Mouse (Mus musculus) gonadal fat pad, adult 2 months (tissue): ENCODE results near the gene Sec11a. TPM values are rescaled to one million over a fixed set of nuclear protein-coding genes. Genes with fewer than 3 reads are reported as not detected.
"Not testable (repeated sequence)": the region's sequence is repeated elsewhere in the genome, so short reads cannot be mapped to it uniquely, and the experiment has no call there.

Experiments
- DNase-seq: peaks from one replicate; pipeline ENCODE4 v3.0.0-alpha.2; 2012; ENCODE audit warnings: low read depth
- polyA plus RNA-seq: library from polyadenylated mRNA; depleted of rRNA; stranded (reverse); fragments of >200 nt; gene quantifications from 2 replicates; pipeline ENCODE4 v1.2.3, GENCODE M21; 2012

Sec11a gene
- polyA plus RNA-seq, 1 experiment = 73.8 TPM

DNA sequence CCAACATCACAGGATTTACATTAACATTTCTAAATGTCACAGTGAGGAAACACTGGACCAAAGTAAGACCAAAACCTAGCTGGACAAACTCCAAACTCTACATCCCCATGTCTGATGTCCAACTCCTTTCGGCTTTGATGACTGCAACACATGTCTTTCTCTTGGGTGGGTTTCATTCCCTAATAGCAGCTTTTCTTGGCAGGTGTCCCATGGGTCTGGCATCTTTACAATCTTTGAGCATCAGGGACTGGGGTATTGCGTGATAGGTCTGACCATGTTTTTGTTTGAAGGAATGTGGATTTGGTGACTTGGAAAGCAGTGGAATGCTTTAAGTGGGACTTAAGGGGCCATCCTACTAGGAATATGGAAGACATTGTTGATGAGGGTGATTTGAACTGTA lies 9.3 kb upstream of the Sec11a start:
- no peak for DNase-seq

DNA sequence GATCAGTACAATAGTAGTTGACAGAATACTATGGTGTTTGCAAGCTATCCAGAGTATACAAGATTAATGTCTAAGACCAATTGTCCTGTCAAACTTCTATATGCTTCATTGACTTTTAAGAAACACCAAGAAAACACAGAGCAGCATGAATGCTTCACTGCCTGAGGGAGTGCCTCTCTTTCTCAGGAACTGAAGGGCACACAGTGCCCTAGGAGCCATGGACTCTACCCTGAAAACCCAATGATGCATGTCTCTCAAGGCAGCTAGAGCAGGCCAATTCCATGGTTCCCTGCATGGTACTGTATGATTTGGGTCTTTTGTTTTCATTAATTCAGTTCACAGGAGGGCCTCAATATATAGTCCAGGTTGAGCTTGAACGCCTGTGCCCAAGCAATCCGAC lies 6.7 kb upstream of the Sec11a start:
- no peak for DNase-seq

DNA sequence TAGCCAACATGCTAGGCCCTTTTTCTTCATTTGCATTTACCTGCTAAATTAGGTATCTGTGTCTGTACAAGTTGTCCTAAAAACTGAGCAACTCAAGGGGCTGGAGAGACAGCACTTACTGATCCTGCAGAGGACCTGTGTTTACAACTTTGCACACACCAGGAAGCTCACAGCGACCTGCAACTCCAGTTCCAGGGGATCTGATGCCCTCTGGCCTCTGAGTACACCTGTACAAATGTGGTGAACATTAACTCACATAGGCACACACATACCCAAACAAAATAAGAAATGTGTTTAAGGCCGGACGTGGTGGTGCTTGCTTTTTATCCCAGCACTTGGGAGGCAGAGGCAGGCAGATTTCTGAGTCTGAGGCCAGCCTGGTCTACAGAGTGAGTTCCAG lies 4.6 kb upstream of the Sec11a start:
- DNase-seq = no peak

DNA sequence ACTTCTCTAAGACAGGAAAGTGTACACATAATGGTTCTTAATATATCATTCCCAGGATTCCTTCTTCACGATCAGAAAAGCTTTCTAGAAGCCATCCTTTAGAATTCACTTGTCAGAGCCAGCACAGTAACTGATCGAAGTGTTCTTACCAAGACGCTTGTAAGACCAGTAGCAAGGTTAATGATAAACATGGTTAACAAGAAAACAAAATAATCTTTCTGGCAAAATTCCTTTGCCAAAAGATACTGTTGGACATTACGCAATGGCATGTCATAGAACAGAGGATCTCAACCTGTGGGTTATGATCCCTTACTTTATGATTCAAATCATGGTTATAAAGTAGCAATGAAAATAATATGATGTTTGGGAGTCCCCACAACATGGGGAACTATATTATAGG lies 3.9 kb upstream of the Sec11a start:
- DNase-seq = no peak

DNA sequence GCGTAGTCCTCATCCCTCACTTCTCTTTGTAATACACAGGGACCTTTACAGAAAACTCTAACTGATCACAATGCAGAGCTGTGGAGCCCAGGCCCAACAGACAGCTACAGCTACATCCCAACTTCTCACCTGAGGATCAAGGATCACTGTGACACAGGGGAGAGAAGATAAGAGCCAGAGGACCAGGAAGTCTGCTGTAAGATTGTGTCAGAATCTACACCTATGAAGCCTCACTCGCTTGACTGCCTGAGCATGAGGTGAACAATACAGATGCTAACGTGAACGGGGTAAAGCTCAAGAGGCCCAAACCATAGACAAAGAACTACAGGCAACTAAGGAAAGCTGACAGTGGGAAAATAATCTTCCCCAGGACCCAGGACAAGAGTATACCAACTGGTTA lies 7.8 kb downstream of the Sec11a start:
- DNase-seq = no peak

DNA sequence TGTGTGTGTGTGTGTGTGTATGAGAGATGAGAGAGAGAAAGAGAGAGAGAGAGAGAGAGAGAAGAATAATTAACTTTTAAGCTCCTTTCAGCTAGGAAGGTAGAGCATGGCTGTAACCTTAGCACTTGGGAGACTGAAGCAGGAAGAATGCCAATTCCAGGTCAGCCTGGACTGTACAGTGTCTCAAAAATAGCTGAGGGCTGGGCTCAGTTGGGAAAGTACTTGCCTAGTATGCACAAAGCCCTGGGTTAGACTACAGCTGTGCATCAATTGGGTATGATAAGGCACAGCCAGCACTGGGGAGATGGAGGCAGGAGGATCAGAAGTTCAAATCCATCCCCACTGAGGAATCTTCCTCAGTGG lies 10.3 kb downstream of the Sec11a start:
- DNase-seq = not testable (repeated sequence)

DNA sequence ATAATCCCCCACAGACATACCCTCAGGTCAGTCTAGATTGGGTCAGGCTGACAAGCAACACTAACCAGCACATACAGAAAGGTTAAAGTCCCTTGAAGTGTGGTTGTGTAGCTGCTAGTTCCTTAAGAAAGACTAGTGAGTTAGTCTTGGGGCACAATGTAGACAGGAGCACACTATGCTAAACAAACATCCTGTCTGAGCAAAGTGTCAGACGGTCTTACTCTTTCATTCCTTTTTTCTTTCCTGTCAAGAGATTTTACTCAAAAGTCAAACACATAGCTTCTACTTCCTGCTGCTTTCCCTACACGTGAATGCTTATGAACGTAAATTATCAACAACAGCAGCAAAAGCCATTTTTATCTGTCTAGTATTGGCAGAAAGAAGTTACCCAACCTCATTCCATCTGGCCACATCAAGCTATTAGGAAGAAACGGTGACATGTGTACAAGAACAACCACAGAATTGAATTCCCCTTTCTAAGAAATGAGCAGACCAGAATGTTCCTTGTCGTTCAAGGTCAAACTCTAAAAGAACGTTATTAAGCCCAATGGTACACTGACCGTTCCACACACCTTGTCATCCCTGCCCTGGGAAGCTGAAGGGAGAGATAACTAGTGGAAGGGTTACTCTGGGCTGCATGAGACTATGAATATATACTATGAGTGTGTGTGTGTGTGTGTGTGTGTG lies 10.8 kb downstream of the Sec11a start:
- not testable (repeated sequence) for DNase-seq

DNA sequence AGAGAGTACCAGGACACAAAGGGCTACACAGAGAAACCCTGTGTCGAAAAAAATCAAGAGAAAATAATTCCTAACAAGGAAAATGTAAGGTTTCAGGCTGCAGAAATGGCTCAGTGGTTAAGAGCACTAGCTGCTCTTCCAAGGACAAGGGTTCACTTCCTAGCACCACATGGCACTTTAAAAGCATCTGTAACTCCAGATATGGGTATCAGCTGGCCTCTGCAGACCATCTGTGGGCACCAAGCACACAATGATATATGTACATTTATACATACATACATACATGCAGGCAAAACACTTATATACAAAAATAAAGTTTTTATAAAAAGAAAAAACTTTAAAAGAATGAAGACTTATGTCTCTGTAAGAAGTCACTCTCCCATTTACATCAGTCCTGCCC lies 11.7 kb downstream of the Sec11a start:
- no peak for DNase-seq

DNA sequence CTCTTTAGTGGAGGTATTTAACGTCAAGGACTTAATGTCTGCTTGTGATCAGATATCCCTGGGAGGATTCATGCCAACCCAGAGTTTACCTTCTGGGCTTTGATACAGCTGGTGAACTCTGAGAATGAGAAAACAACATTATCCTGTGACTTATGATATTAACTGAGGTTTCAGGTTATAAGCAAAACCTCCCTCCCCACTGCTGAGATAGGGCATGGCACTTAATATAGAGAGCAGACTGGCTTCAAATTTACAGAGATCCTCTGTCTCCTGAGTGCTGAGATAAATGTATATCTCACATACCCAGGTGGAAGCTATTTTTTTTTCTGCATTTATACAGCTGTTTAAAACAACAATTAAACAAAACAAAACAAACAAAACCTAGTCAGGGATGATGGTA lies 14.8 kb downstream of the Sec11a start:
- DNase-seq = no peak

DNA sequence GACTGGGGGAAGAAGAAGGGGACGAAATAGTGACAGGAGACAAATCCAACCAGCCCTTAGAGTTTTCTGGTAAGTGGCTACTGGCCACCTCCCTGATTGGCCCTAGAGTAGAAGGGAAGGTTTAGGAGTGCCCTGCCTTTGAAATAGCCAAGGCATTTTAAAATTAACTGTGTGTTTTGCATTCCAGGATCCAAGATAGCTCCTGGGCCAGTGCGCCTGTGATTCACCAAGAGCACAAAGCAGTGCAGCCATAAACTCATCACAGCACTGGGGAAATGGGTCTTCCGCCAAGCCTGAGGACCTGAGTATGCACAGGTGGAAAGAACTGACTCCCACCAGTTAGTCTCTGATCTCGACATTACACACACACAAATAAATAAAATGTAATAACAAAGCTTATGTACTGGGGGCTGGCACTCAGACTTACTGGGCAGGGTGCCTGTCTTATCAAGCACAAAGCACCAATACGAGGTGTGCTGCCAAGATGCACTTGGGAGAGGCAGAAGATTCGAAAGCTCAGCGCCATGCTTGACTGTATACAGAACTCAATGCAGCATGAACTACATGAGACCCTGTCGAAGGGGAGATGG lies 15.9 kb downstream of the Sec11a start:
- no peak for DNase-seq

DNA sequence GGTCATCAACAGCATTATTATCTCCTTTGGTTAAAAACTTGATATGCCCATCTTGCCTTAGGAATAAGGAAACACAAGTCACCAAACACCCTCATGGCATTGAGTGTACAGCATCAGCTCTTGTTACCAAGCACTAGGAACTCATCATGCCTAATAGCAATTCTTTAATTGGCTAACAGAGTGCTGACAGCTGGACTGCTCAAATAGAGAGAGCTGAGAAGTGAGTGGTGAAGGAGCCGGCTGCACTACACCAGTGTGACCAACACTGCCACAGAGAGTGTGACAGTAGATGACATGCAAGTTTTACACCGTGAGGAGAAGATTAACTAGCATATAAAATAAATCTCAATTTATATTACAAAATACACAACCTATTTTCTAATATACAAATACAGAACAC lies 24.4 kb downstream of the Sec11a start:
- DNase-seq = no peak

DNA sequence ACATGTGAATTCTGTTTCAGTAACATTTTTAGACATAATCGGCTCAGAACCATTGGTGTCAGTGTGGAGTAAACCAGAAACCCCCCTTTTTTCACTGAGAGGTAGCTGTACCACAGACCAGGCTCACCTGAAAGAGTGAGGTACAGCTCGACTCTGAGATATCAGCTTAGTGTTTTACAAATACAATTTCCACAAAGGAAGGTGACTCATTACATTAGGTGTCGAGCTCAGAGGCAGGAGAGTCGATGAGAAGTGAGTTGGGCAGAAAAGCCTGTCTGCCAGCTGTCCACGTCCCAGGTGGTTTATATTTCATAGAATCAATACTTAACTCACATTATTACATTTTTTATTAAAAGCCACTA lies 28.0 kb downstream of the Sec11a start:
- no peak for DNase-seq

DNA sequence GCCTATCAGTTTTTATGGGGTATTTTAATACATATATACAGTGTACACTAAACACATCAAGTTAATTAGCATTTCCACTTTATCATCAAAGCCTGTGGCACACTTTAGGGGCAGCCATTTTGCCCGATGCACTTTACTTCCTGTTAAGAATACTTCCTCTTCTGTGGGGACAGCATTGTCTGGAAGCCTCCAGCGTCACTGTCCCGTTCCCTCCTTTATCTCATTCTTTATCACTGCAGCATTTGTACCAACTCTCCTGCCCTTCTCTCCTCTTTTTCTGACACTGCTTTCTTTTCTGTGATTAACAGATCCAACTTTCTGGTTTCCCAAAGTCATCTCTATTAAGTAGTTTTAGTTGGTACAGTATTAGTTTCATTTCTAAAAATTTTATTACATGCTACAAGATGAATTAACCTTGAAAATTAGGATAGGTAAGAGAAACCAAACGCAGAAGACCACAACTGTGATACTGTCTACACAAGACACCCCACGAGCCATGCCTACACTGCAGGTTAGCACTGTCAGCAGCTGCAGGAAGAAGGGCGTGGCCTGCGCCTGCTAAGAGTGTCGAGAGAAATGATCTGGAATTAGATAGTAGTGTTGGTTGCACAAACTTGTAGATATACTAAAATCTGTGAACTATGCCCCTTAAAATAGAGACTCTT lies 28.5 kb downstream of the Sec11a start:
- DNase-seq = no peak

DNA sequence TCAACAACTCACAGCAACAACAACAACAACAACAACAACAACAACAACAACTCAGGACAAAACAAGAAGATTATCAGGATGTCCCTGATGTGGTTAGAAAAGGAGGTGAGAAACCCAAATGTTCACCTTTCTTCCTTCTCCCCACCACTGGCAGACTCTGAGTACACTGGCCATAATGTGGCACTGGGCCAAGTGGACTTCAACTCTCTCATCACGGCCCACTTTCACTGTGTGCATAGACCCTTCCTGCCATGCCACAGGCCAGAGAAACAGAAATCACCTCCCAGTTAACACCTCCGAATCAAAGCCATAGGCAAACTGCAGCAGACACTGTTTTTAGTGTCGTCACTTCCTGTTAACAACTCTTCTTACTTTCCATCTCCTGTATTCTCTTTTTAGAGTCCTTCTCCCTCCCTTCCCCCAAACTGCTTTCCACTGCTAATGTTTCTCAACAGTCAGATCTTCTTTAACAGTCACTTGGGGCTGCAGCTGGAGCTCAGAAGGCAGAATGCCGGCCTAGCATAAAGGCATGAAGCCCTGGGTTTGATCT lies 29.6 kb downstream of the Sec11a start:
- DNase-seq = no peak

DNA sequence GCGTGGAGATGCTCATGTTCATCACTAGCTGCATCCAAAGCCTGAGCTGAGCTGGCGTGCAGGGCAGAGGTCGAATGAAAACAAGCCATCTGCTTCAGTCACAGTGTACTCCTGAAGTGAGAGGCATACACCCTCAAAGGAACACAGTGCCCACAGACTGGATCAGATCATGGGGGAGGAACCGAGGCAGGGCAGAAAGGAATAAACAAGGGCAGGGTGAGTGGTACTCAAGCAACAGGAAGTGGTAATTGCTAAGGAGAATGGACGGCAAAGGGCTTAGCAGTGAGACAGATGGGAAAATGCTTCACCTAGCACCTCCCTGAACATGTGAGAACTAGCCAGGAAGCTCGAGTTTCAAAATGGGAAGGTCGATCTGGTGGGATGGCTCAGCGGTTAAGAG lies 35.1 kb downstream of the Sec11a start:
- no peak for DNase-seq

DNA sequence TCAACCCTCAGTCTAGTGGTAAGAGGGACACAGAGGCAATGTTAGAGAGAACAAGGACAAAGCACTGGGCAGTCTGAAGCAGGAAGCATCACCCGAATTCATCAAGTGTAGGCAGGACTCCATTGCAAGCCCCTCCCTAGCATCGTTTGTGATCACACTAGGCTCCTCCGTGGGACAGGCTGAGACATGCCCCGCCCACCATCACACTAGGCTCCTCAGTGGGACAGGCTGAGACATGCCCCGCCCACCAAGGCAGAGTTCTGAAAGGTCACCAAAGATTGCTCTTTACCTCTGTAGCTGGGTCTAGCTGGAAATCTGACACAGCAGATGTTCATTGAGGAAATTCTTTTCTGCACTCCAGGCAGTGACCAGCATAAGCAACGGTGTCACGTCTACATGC lies 36.5 kb downstream of the Sec11a start:
- no peak for DNase-seq

DNA sequence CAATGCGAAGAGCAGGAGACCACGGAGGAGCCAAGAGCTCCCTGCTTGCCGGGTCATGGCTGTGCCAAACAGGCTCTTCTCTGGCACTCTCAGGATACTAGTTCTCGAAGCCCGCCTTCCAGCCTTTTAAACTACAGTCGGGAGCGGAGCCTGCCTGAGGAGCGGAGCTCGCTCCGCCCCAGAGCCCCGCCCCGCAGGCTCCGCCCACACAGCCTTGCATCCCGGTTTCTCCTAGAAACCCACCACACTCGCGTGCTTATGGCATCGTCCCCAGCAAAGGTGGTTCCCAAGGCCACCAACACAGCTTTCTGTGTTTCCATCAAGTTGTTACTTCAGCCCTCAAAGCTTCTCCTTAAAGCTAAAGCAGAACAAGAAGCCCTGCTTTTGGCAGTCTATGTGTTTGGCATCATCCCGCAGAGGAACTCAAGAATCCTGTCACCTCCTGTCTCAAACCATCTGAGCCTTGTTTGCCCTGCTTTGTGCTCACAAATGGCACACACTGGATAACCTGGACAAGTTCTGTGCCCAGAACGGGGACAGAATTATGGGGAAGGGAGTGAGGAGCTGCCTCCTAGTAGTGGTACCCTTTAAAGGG lies 42.6 kb downstream of the Sec11a start, which contains the start of gene Nmb:
TSS of gene Nmb (minus strand) at position 156 of the 595 bp plus-strand sequence.
- no peak for DNase-seq

DNA sequence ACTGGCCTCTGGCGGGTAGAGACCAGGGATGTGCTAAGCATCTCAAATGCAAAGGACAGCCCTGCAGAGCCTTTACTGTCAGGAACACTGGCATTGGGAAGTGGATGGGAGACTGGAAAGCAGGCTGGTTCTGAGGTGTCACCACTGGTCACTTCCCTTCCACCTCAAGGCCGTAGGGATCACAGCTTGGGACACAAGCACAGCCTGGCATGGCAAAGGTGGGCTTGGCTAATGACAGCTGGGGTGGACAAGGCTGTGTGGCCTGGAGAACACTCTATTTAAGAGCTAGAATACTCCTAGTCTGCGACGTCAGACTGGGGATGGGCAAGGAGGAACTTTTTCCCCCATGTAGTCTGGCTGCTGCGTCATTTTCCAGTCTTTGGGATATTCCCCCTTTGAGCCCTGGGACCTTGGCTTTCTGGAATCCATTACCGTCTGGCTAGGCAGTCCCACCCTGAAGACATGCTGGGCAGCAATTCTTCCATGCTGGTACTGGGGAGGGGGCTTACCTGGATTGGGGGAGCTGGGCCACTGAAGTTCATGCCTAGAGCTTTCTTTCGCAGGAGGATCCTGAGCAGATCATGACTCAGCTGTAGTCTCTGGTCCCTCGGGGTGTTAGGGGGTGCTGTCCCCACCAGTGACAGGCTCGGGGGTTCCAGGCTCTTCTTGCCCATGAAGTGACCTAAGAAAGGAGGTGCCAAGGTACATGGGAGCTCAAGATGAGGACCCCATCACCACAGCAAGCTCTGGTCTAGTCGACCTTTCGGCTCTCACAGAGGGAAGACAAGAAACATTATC lies 43.8 kb downstream of the Sec11a start:
- DNase-seq = no peak

DNA sequence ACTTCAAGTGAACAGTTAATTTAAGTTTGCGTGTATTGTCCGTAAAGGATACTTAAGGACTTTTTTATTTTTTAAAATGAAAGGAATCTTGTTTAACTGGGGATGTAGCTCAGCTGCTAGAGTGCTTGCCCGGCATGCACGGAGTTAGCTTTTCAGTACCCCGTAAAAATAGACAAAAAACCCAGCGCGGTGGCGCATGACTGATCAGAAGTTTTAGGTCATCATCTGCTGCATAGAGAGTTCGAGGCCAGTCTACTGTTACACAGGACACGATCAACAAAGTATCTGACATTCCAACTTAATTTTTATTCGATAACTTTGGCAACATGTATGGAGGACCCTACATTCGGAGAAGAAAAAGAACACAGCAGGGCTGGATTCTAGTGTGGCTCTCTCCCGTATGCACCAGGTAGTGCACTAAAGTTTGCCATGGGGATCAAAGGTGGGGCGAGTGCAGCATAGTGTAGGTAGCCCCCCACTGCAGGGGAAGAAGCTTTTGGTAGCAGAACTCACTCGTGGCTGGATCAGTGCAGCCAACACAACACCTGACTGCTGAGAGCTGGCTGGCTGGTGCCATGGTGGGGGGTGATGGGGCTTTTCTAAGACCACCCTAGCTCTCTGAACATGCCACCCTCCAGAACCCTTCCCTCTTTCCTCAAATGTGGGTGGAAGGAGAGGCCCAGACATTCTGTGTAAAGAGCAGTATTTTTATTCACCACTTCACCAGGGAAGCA lies 45.9 kb downstream of the Sec11a start:
- no peak for DNase-seq

DNA sequence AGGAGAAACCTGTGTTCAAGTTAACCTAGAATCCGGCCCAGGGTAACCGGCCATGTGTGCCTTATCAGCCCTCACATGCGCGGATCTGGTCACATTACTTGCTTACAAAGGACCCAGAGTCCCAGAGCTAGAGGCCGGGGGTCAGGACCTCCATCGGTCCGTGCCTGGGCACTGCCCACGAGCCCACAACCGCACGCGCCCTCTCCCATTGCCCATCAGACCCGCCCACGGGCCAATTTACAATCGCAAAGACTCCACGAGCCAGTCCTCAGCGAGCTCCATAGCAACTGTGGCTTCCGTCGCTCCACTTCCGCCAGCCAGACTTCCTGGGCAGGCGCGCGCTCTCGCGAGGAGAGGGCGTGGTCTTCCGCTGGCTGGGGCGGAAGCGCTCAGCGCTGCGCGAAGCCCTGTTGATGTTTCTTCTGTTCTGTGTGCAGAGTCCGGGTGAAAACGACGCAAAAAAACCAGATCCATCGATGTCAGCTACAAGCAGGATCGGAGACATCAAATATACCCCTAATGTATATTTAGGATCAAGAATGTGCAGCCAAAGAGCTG lies 46.6 kb downstream of the Sec11a start, which contains the start of gene Wdr73:
TSS of gene Wdr73 (minus strand) at position 326 of the 558 bp plus-strand sequence.
- no peak for DNase-seq

DNA sequence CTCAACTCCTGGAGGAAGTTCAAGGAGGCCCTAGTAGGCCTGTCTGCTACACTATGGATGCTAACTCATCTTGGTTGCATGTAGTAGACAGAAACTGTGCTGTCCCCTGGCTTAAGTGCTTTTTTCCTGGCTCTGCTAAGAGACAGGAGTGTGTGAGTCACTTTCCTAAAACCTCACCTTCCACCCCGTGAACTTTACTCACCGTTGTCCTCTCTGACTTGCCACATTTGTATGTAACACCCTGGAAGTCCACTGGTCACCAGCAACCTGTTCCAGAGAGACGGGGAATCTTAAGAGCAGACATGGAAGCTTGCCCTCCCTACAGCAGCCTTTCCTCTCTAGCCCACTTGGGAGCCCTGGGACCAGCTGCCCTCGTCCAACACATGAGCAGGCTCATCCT lies 49.9 kb downstream of the Sec11a start:
- DNase-seq = no peak
